Mouse (Mus musculus): ENCODE measurements around the gene Fam98b.

DNA sequence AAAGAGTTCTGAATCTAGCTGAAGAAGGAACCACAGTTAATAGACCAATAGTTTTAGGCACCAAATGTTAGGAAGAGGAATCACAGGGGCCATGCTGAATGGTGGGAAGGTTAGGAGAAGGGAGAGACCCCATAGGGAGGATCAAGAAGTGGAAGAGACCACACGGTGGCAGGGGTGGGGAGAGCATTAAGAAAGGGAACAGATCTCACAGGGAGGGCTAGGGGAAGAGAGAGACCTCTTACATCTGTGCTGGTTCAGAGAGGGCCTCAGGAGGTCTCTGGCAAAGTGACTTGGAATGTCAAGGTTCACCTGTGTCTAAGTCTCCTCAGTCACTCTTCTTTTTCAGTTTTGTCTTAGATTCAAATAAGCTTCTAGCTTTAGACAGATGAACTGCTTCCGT lies 62.5 kb downstream of the Fam98b start:
- no peak for TF ChIP-seq CTCF (IDR thresholded peaks at IDR 0.05; ENCODE audit: low read depth, low read length)
- TF ChIP-seq POLR2A (IDR thresholded peaks at IDR 0.05; ENCODE audit: borderline replicate concordance, low read depth, low read length) = no peak
